Mouse (Mus musculus) stomach, postnatal 0 days (tissue): ENCODE measurements around the gene Usp10. TPM values are rescaled to one million over a fixed set of nuclear protein-coding genes. Genes with fewer than 3 reads are reported as not detected.
A peak's percentile ranks its signal among the peaks of the same experiment; 100 is the strongest.

Experiments
- ATAC-seq: fragments of 200-750 bp; cut with Nextera tagmentation; 2 replicates; pipeline ENCODE4 v1.8.0; 2017; ENCODE audit not compliant: low FRiP score, low TSS enrichment
- DNase-seq: peaks from one replicate; pipeline ENCODE4 v3.0.0-alpha.2; 2016; ENCODE audit warnings: low spot score
- H3K27ac ChIP-seq: fragments of 300-500 bp; sonication (generic); replicated peaks from 2 replicates; pipeline ENCODE4 v1.5.1; 2014; ENCODE audit warnings: mild to moderate bottlenecking, control low read depth
- H3K27me3 ChIP-seq: fragments of 300-500 bp; sonication (generic); 2 replicates; pipeline ENCODE4 v1.6.1; 2014; ENCODE audit warnings: low read length; ENCODE audit not compliant: control insufficient read depth, insufficient read depth
- H3K36me3 ChIP-seq: fragments of 300-500 bp; sonication (generic); 2 replicates; pipeline ENCODE4 v1.6.1; 2014; ENCODE audit warnings: low read length, mixed read lengths; ENCODE audit not compliant: control insufficient read depth, insufficient read depth
- H3K4me1 ChIP-seq: fragments of 300-500 bp; sonication (generic); replicated peaks from 2 replicates; pipeline ENCODE4 v1.6.1; 2014; ENCODE audit warnings: antibody characterized with exemption; ENCODE audit not compliant: control insufficient read depth, insufficient read depth
- H3K4me2 ChIP-seq: fragments of 300-500 bp; sonication (generic); replicated peaks from 2 replicates; pipeline ENCODE4 v1.6.1; 2014; ENCODE audit warnings: low read depth, mild to moderate bottlenecking, control low read depth, moderate library complexity
- H3K4me3 ChIP-seq: fragments of 300-500 bp; sonication (generic); 2 replicates; pipeline ENCODE4 v1.5.1; 2014; ENCODE audit warnings: low read depth, low read length, control low read depth
- H3K9ac ChIP-seq: fragments of 300-500 bp; sonication (generic); 2 replicates; pipeline ENCODE4 v1.6.1; 2014; ENCODE audit warnings: mild to moderate bottlenecking, low read length, control low read depth, mixed read lengths
- H3K9me3 ChIP-seq: fragments of 300-500 bp; sonication (generic); 2 replicates; pipeline ENCODE4 v1.6.1; 2016; ENCODE audit warnings: low read length; ENCODE audit not compliant: control insufficient read depth
- CTCF ChIP-seq: IDR thresholded peaks from 2 replicates; pipeline ENCODE4 v1.5.1; 2016; ENCODE audit warnings: antibody characterized with exemption, low read depth, mild to moderate bottlenecking, moderate library complexity
- EP300 ChIP-seq: optimal IDR thresholded peaks from 2 replicates; pipeline ENCODE3; 2016; ENCODE audit warnings: antibody characterized with exemption
- WGBS: fragments of 180-500 bp; shearing (Covaris S2); extraction: QIAGEN DNeasy Blood & Tissue Kit; methylation state at CpG from one replicate; pipeline ENCODE4 v1.1.7; 2014; 5-methylcytosine and 5-hydroxymethylcytosine counted together
- polyA plus RNA-seq: library from polyadenylated mRNA; unstranded; fragments of >200 nt; fragmentation: Nextera tagmentation; extraction: Ambion mirVana; gene quantifications from 2 replicates; pipeline ENCODE4 v1.2.1, GENCODE M21; 2015

Usp10 gene
- polyA plus RNA-seq, 1 experiment from 2014 or later: 54.5 TPM

- Histone ChIP-seq H3K4me2 (peak overlapping the region; percentile 88), H3K36me3 (no peaks in the 10 kb centered on the region), H3K9me3 (no peaks in the 10 kb centered on the region), H3K4me3 (peak overlapping the region; percentile 75), H3K27ac (peak overlapping the region; percentile 91), H3K4me1 (no peaks in the 10 kb centered on the region), H3K9ac (peak overlapping the region; percentile 84), H3K27me3 (no peaks in the 10 kb centered on the region)
- WGBS: 1% methylated on average over 29 of the region's 30 CpGs
- DNase-seq (no peak), ATAC-seq (peak; percentile 43; the same call in 1 of the 2 replicates)
- no peak for TF ChIP-seq EP300
- no peak for TF ChIP-seq CTCF
Measured at GRCm38 (mm10) chr8:119911258-119911962, 1.2 kb downstream of the Usp10 start.

- Histone ChIP-seq H3K36me3 (no peaks in the 10 kb centered on the region), H3K4me2 (peak overlapping the region; percentile 88), H3K4me3 (no peak overlapping the region), H3K9me3 (no peaks in the 10 kb centered on the region), H3K27me3 (no peaks in the 10 kb centered on the region), H3K27ac (no peak overlapping the region; the same call in 1 of the 2 replicates), H3K4me1 (no peaks in the 10 kb centered on the region), H3K9ac (peak overlapping the region; percentile 3; the same call in 1 of the 2 replicates)
- DNase-seq (no peak), ATAC-seq (no peak)
- TF ChIP-seq EP300 (no peak), CTCF (no peak)
- 40% methylated on average over 6 of the region's 6 CpGs for WGBS
Measured at GRCm38 (mm10) chr8:119912643-119913042, 2.5 kb downstream of the Usp10 start.

- H3K4me2 ChIP-seq: no peak overlapping the region; the same call in 1 of the 2 replicates
- H3K4me3 ChIP-seq: no peak overlapping the region
- 35% methylated on average over 3 of the region's 3 CpGs for whole genome bisulfite sequencing
- no peak for DNase-seq
- H3K9me3 ChIP-seq: no peaks in the 10 kb centered on the region
- H3K36me3 ChIP-seq: no peaks in the 10 kb centered on the region
- H3K9ac ChIP-seq: no peak overlapping the region
- TF ChIP-seq EP300 (no peak), CTCF (no peak)
- no peak overlapping the region for H3K27ac ChIP-seq
- H3K4me1 ChIP-seq: no peaks in the 10 kb centered on the region
- ATAC-seq: no peak
- no peaks in the 10 kb centered on the region for H3K27me3 ChIP-seq
Measured at GRCm38 (mm10) chr8:119913181-119913580, 3.0 kb downstream of the Usp10 start.

- 28% methylated on average over 2 of the region's 2 CpGs for WGBS
- no peak overlapping the region for H3K4me3 ChIP-seq
- DNase-seq (no peak), ATAC-seq (no peak)
- H3K4me2 ChIP-seq: no peak overlapping the region
- no peak for TF ChIP-seq CTCF
- no peak for TF ChIP-seq EP300
- no peaks in the 10 kb centered on the region for H3K9me3 ChIP-seq
- H3K9ac ChIP-seq: no peak overlapping the region
- no peaks in the 10 kb centered on the region for H3K4me1 ChIP-seq
- no peaks in the 10 kb centered on the region for H3K36me3 ChIP-seq
- no peaks in the 10 kb centered on the region for H3K27me3 ChIP-seq
- no peak overlapping the region for H3K27ac ChIP-seq
Measured at GRCm38 (mm10) chr8:119914161-119914560, 4.0 kb downstream of the Usp10 start.

GRCm38 (mm10) chr8:119915298-119915697, 5.1 kb downstream of the Usp10 start:
- no peak for TF ChIP-seq CTCF
- TF ChIP-seq EP300: no peak

GRCm38 (mm10) chr8:119916237-119916892, 6.2 kb downstream of the Usp10 start:
- Histone ChIP-seq H3K9ac (no peak overlapping the region), H3K4me2 (no peak overlapping the region), H3K4me3 (no peak overlapping the region), H3K27ac (no peak overlapping the region), H3K36me3 (no peaks in the 10 kb centered on the region), H3K9me3 (no peaks in the 10 kb centered on the region), H3K27me3 (no peaks in the 10 kb centered on the region), H3K4me1 (no peaks in the 10 kb centered on the region)
- ATAC-seq (no peak), DNase-seq (no peak)
- 61% methylated on average over 16 of the region's 16 CpGs for WGBS
- TF ChIP-seq CTCF (no peak), EP300 (no peak)

More at GRCm38 (mm10) chr8:119915298-119915697, 5.1 kb downstream of the Usp10 start:
- H3K27ac ChIP-seq: no peak overlapping the region
- no peaks in the 10 kb centered on the region for H3K36me3 ChIP-seq
- H3K9me3 ChIP-seq: no peaks in the 10 kb centered on the region
- no peaks in the 10 kb centered on the region for H3K4me1 ChIP-seq
- H3K9ac ChIP-seq: no peak overlapping the region
- no peak overlapping the region for H3K4me3 ChIP-seq
- 74% methylated on average over 4 of the region's 4 CpGs for WGBS
- DNase-seq (no peak), ATAC-seq (no peak)
- no peak overlapping the region for H3K4me2 ChIP-seq
- H3K27me3 ChIP-seq: no peaks in the 10 kb centered on the region
